Mouse (Mus musculus): ENCODE measurements around the gene Gm28305. TPM values are rescaled to one million over a fixed set of nuclear protein-coding genes. Genes with fewer than 3 reads are reported as not detected.

Gene Gm28305
- total and polyA plus RNA-seq, 2 experiments from 2014 or later, result not detected

DNA sequence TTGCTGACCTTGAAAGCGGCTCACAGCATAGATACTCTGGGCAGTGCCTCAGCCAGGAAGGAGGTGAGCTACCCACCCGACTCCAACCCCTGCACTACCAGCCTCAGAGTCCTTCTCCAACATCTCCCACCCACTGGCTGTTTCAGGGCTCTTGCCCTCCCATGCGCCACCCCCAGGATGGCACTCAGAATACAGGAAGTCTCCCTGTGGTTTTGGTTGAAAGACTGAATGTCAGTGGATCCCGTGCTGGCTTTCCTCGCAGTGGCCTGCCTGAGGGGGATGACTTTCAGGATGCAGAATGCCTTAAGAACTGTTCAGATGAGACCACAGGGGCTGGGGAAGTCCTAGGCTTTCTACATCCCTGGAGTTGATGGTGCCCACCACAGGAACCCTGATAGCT, 82.6 kb downstream of the Gm28305 start:
- no peak overlapping the region for H3K27ac ChIP-seq (ENCODE audit: low read depth, low read length)
- no peak for DNase-seq (ENCODE audit: low spot score)
- H3K4me1 ChIP-seq (ENCODE audit: insufficient read depth, low read length), result no peaks in the 10 kb centered on the region; the same call in 1 of the 2 replicates
- H3K9ac ChIP-seq (replicated peaks; ENCODE audit: low read length, poor library complexity, severe bottlenecking), result no peak overlapping the region
- no peak for TF ChIP-seq CTCF (IDR thresholded peaks at IDR 0.05)
- H3K4me3 ChIP-seq (ENCODE audit: low read depth, low read length), result no peak overlapping the region
- H3K27me3 ChIP-seq (ENCODE audit: insufficient read depth, low read length), result no peaks in the 10 kb centered on the region
- H3K36me3 ChIP-seq (ENCODE audit: insufficient read depth, low read length), result no peaks in the 10 kb centered on the region
- H3K4me2 ChIP-seq (ENCODE audit: low read depth, low read length, poor library complexity, severe bottlenecking), result no peak overlapping the region
- H3K9me3 ChIP-seq (ENCODE audit: low read length), result no peaks in the 10 kb centered on the region
- no peak for ATAC-seq (ENCODE audit: low FRiP score)
- WGBS, result 78% methylated on average over 5 of the region's 5 CpGs

DNA sequence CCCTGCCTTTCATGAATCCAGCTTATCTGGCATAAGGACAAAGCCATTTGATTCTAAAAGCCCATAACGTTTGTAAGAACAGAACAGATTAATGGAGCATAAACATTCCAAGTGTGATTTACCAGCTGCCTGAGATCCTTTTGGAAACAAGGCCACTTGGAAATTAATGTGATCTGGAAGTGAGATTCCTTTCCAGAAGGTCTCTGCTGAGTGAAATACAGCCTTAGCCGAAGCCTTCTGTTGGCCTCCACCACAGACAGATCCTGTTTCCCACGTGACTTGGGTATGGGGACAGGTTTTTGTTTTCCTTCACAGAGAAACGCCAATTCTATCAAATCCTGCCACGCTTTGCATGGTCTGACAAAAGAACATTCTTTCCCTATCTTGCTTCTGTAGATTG, 83.2 kb downstream of the Gm28305 start:
- DNase-seq (ENCODE audit: low spot score) (peak; percentile 6), ATAC-seq (ENCODE audit: low FRiP score) (no peak)
- Histone ChIP-seq H3K4me3 (ENCODE audit: low read depth, low read length) (no peak overlapping the region), H3K9me3 (ENCODE audit: low read length) (no peaks in the 10 kb centered on the region), H3K4me1 (ENCODE audit: insufficient read depth, low read length) (peaks cover 3% of the 10 kb centered on the region; the same call in 1 of the 2 replicates), H3K9ac (replicated peaks; ENCODE audit: low read length, poor library complexity, severe bottlenecking) (no peak overlapping the region), H3K27ac (ENCODE audit: low read depth, low read length) (no peak overlapping the region), H3K4me2 (ENCODE audit: low read depth, low read length, poor library complexity, severe bottlenecking) (no peak overlapping the region), H3K27me3 (ENCODE audit: insufficient read depth, low read length) (no peaks in the 10 kb centered on the region), H3K36me3 (ENCODE audit: insufficient read depth, low read length) (no peaks in the 10 kb centered on the region)
- WGBS, result 25% methylated on average over 5 of the region's 5 CpGs
- TF ChIP-seq CTCF (IDR thresholded peaks at IDR 0.05), result no peak

Other genes with a start within 250 kb of the Gm28305 start
- gene Nphp3, start 38.1 kb upstream of the Gm28305 start, total RNA-seq (2014; rRNA removed), result 6.7 and 18.7 TPM in 2 replicates
- 3.1 and 4.0 TPM in 2 replicates for gene Nphp3, start 38.1 kb upstream of the Gm28305 start, polyA plus RNA-seq (2015; fragmentation: Nextera tagmentation; extraction: Ambion mirVana)
- gene Uba5, start 22.5 kb downstream of the Gm28305 start, total RNA-seq (2014; rRNA removed), result 53.8 and 56.2 TPM in 2 replicates
- gene Uba5, start 22.5 kb downstream of the Gm28305 start, polyA plus RNA-seq (2015; fragmentation: Nextera tagmentation; extraction: Ambion mirVana), result 68.9 and 77.7 TPM in 2 replicates
- gene Acad11, start 22.7 kb downstream of the Gm28305 start, total RNA-seq (2014; rRNA removed), result 9.3 and 12.1 TPM in 2 replicates
- gene Acad11, start 22.7 kb downstream of the Gm28305 start, polyA plus RNA-seq (2015; fragmentation: Nextera tagmentation; extraction: Ambion mirVana), result 5.3 and 6.3 TPM in 2 replicates
- gene Ackr4, start 86.3 kb downstream of the Gm28305 start, total RNA-seq (2014; rRNA removed), result 0.38 and 0.47 TPM in 2 replicates
- gene Ackr4, start 86.3 kb downstream of the Gm28305 start, polyA plus RNA-seq (2015; fragmentation: Nextera tagmentation; extraction: Ambion mirVana), result 0.58 and 0.86 TPM in 2 replicates
- 74.2 and 76.4 TPM in 2 replicates for gene Dnajc13, start 222.3 kb downstream of the Gm28305 start, total RNA-seq (2014; rRNA removed)
- gene Dnajc13, start 222.3 kb downstream of the Gm28305 start, polyA plus RNA-seq (2015; fragmentation: Nextera tagmentation; extraction: Ambion mirVana), result 11.2 and 16.7 TPM in 2 replicates